Mouse (Mus musculus) cerebellum, postnatal 14 days (tissue): ENCODE results near the gene Zfp213.
"Not testable (repeated sequence)": the region's sequence is repeated elsewhere in the genome, so short reads cannot be mapped to it uniquely, and the experiment has no call there.

Experiments
- DNase-seq, 2 experiments: peaks; one replicate each; pipeline ENCODE4 v3.0.0; 2021; ENCODE audit warnings: mixed read lengths in 2 of 2

Gene Zfp213

GRCm38 (mm10) chr17:23543983-23544382 lies 20.1 kb downstream of the Zfp213 start:
- DNase-seq, result no peak

- DNase-seq, result no peak
These were observed 20.7 kb downstream of the Zfp213 start for GRCm38 (mm10) chr17:23543325-23543724.

GRCm38 (mm10) chr17:23542835-23543234 lies 21.2 kb downstream of the Zfp213 start:
- DNase-seq, result no peak

GRCm38 (mm10) chr17:23542004-23542720 lies 21.9 kb downstream of the Zfp213 start:
- no peak for DNase-seq

- no peak for DNase-seq
These were observed 23.2 kb downstream of the Zfp213 start for GRCm38 (mm10) chr17:23540605-23541475.

GRCm38 (mm10) chr17:23540106-23540505 lies 23.9 kb downstream of the Zfp213 start:
- DNase-seq, result no peak

GRCm38 (mm10) chr17:23539608-23540007 lies 24.4 kb downstream of the Zfp213 start:
- no peak for DNase-seq

- no peak for DNase-seq
These were observed 25.6 kb downstream of the Zfp213 start for GRCm38 (mm10) chr17:23538299-23539015.

GRCm38 (mm10) chr17:23537554-23538255 lies 26.3 kb downstream of the Zfp213 start:
- DNase-seq, result no peak

- not testable (repeated sequence) for DNase-seq
These were observed 28.8 kb downstream of the Zfp213 start for GRCm38 (mm10) chr17:23535046-23535788.

- DNase-seq, result not testable (repeated sequence)
These were observed 30.2 kb downstream of the Zfp213 start for GRCm38 (mm10) chr17:23533591-23534490.

- not testable (repeated sequence) for DNase-seq
These were observed 32.6 kb downstream of the Zfp213 start for GRCm38 (mm10) chr17:23531408-23531807.

- DNase-seq, result not testable (repeated sequence)
These were observed 40.9 kb downstream of the Zfp213 start for GRCm38 (mm10) chr17:23522941-23523732.

GRCm38 (mm10) chr17:23518701-23519423 lies 45.2 kb downstream of the Zfp213 start:
- no peak for DNase-seq
